Mouse (Mus musculus) liver, postnatal 0 days (tissue): ENCODE measurements at regions not wholly inside any gene's neighbourhood (a gene's known extent, or its start where the extent isn't known, plus 50 kb on each side); places are given as distances from the start of the nearest gene placed in this dataset.

Experiments used
- CTCF ChIP-seq: sonication (generic); IDR thresholded peaks from 2 replicates; pipeline ENCODE4 v1.5.1; 2016; ENCODE audit warnings: antibody characterized with exemption, low read depth
- EP300 ChIP-seq: IDR thresholded peaks from 2 replicates; pipeline ENCODE4 v1.6.1; 2016; ENCODE audit warnings: antibody characterized with exemption, low read depth, mild to moderate bottlenecking

DNA sequence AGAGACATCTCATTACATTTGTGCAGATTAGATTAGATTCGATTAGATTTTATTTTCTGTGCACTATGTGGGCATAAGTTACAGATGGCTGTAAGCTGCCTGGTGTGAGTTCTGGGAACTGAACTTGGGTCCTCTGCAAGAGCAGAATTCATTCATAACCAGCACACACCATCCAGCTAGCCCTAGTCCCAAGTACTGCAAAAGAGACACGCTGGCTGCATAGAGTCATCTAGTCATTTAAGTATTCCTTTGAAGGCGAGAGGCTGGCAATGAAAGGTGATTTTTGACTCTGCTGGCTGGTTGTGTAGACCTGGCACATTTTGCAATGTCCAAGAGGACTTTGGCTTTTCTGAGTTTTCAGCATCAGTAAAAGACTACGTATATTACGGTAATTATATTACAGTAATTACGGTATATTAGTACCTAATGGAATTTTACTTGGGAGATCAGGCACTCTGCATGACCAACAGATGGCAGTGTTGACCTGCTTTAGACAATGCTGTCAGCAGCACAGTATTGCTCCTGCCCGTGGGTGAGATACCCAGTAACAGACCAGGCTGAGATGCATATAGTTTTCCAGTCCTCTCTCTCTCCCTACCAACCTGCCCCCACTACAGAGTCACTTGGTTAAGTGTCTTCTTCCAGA is 67.9 kb downstream of the Gpr6 start:
- TF ChIP-seq CTCF, result peak; percentile 96
- TF ChIP-seq EP300, result no peak
